Mouse (Mus musculus) ES-E14 (cell line): ENCODE data around the gene Dcaf5.

ENCODE experiments used
- ZC3H11A ChIP-seq: IDR thresholded peaks from 2 replicates; pipeline ENCODE4 v1.6.1; 2012; ENCODE audit warnings: low read depth, mild to moderate bottlenecking, inconsistent platforms, low read length, borderline replicate concordance
- ZNF384 ChIP-seq: IDR thresholded peaks from 2 replicates; pipeline ENCODE4 v1.6.1; 2012; ENCODE audit warnings: low read depth, low read length, inconsistent platforms

DNA sequence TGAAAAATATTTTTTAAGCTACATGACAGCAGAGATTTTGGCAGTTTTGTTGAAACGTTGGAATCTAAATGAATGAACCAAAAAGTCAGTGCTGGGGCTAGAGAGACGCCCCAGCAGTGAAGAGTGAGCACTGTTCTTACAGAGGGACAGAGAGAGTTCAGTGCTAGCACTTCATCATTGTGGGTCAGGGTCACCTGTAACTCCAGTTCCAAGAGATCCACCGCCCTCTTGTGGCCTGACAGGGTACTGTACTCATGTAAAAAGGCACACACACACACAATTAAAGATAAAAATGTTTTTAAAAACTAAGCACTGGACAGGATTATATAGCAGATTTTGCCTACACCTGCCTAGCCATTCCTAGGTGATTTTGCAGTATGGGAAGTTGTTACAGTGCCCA is 29.8 kb downstream of the Dcaf5 start:
- TF ChIP-seq ZNF384 = no peak
- 0 out of 2 replicates have a peak, but pooled peaks have one; percentile 36 for TF ChIP-seq ZC3H11A
